In genomic region chr11:118886269-118886965, GRCm38 (mm10) we compare ENCODE assay signal across 17 mouse cellular contexts. TPM values are rescaled to one million over a fixed set of nuclear protein-coding genes. Genes with fewer than 3 reads are reported as not detected.
DNase-seq lines count a peak whose midpoint lies in the region; ATAC-seq and TF ChIP-seq lines count a peak whose summit lies in the region.
"Had no signal": no experiment of that assay in that cellular context is flagged by ENCODE, and none has a peak within 500 bp of the region (broad histone marks: within the 10 kb centered on the region; RNA-seq: fewer than 3 reads in every experiment).

No protein-coding gene starts in this region.

- no peaks in the 10 kb centered on the region for H3K9me3 ChIP-seq in hindbrain, postnatal 0 days (ENCODE audit: low read length)
- no peaks in the 10 kb centered on the region for H3K9me3 ChIP-seq in hindbrain, embryonic 10.5 days
- H3K9me3 ChIP-seq in midbrain, embryonic 11.5 days (ENCODE audit: control insufficient read depth, low read length), result no peaks in the 10 kb centered on the region
- H3K9me3 ChIP-seq in midbrain, embryonic 15.5 days, result no peaks in the 10 kb centered on the region
- H3K9me3 ChIP-seq: embryonic facial prominence, embryonic 10.5 days; forebrain, embryonic 13.5 days; hindbrain, embryonic 12.5 days had no signal

- H3K27ac ChIP-seq in hindbrain, postnatal 0 days, result 0 out of 2 replicates have a peak overlapping the region, but pooled peaks have one; percentile 4
- H3K27ac ChIP-seq in hindbrain, embryonic 10.5 days, result no peak overlapping the region
- H3K27ac ChIP-seq in midbrain, embryonic 11.5 days (ENCODE audit: low read depth, low read length), result no peak overlapping the region
- H3K27ac ChIP-seq in midbrain, embryonic 15.5 days, result no peak overlapping the region
- peak overlapping the region; percentile 98 for H3K27ac ChIP-seq in cortical plate, adult 2 months (ENCODE audit: insufficient read depth, low read length)
- H3K27ac ChIP-seq: embryonic facial prominence, embryonic 10.5 days; forebrain, embryonic 13.5 days; heart, embryonic 13.5 days had no signal

- no peak overlapping the region for H3K4me3 ChIP-seq in hindbrain, postnatal 0 days (ENCODE audit: low read length)
- no peak overlapping the region for H3K4me3 ChIP-seq in hindbrain, embryonic 10.5 days
- H3K4me3 ChIP-seq in midbrain, embryonic 11.5 days (ENCODE audit: low read depth, low read length), result no peak overlapping the region
- no peak overlapping the region for H3K4me3 ChIP-seq in midbrain, embryonic 15.5 days
- H3K4me3 ChIP-seq in cortical plate, adult 2 months (ENCODE audit: insufficient read depth, low read length), result no peak overlapping the region
- H3K4me3 ChIP-seq: embryonic facial prominence, embryonic 10.5 days; forebrain, embryonic 13.5 days; heart, embryonic 13.5 days; hindbrain, embryonic 12.5 days had no signal

- DNase-seq in hindbrain, postnatal 0 days (ENCODE audit: low spot score), result no peak
- DNase-seq in hindbrain, embryonic 10.5 days (ENCODE audit: low spot score), result no peak
- peak; percentile 70 for DNase-seq in midbrain, embryonic 11.5 days (ENCODE audit: low spot score, missing footprints)
- no peak for DNase-seq in right cerebral cortex, postnatal 4 days
- DNase-seq: adrenal gland, adult 8-10 months; cerebellum, adult 18-20 months; forebrain, postnatal 0 days; gastrocnemius, postnatal 36 days; heart, adult 11 months; heart, postnatal 36 days had no signal

- no peak overlapping the region for H3K4me2 ChIP-seq in hindbrain, postnatal 0 days (ENCODE audit: low read depth, low read length)
- H3K4me2 ChIP-seq in midbrain, embryonic 11.5 days, result no peak overlapping the region
- no peak overlapping the region for H3K4me2 ChIP-seq in midbrain, embryonic 15.5 days
- H3K4me2 ChIP-seq: forebrain, embryonic 13.5 days; heart, embryonic 13.5 days; hindbrain, embryonic 12.5 days had no signal

- no peaks in the 10 kb centered on the region for H3K36me3 ChIP-seq in hindbrain, postnatal 0 days (ENCODE audit: insufficient read depth, low read length)
- no peaks in the 10 kb centered on the region for H3K36me3 ChIP-seq in hindbrain, embryonic 10.5 days
- H3K36me3 ChIP-seq in midbrain, embryonic 11.5 days (ENCODE audit: control insufficient read depth, insufficient read depth, low read length), result 0 out of 2 replicates have a peak, but pooled peaks cover 2% of the 10 kb centered on the region
- H3K36me3 ChIP-seq in midbrain, embryonic 15.5 days (replicated peaks), result no peaks in the 10 kb centered on the region
- H3K36me3 ChIP-seq: embryonic facial prominence, embryonic 10.5 days; heart, embryonic 13.5 days; hindbrain, embryonic 12.5 days had no signal

- TF ChIP-seq POLR2A in cortical plate, adult 2 months (IDR thresholded peaks at IDR 0.05; ENCODE audit: extremely low read depth, insufficient read depth, low read length), result no peak

- H3K4me1 ChIP-seq in hindbrain, postnatal 0 days (ENCODE audit: insufficient read depth, low read length), result peaks cover 19% of the 10 kb centered on the region; the same call in 1 of the 2 replicates
- H3K4me1 ChIP-seq in hindbrain, embryonic 10.5 days (replicated peaks), result peaks cover 33% of the 10 kb centered on the region
- peaks cover 19% of the 10 kb centered on the region for H3K4me1 ChIP-seq in midbrain, embryonic 11.5 days (ENCODE audit: control insufficient read depth, insufficient read depth, low read length)
- H3K4me1 ChIP-seq in midbrain, embryonic 15.5 days, result peaks cover 24% of the 10 kb centered on the region
- peaks cover 45% of the 10 kb centered on the region for H3K4me1 ChIP-seq in cortical plate, adult 2 months (ENCODE audit: control insufficient read depth, insufficient read depth, low read length)
- H3K4me1 ChIP-seq: heart, embryonic 13.5 days had no signal

- no peak overlapping the region for H3K9ac ChIP-seq in hindbrain, postnatal 0 days (replicated peaks; ENCODE audit: low read length)
- no peak overlapping the region for H3K9ac ChIP-seq in midbrain, embryonic 11.5 days (ENCODE audit: low read length)
- no peak overlapping the region for H3K9ac ChIP-seq in midbrain, embryonic 15.5 days
- H3K9ac ChIP-seq: forebrain, embryonic 13.5 days; forebrain, postnatal 0 days; heart, embryonic 13.5 days; hindbrain, embryonic 12.5 days had no signal

- no peaks in the 10 kb centered on the region for H3K27me3 ChIP-seq in hindbrain, postnatal 0 days (ENCODE audit: insufficient read depth, low read length)
- H3K27me3 ChIP-seq in hindbrain, embryonic 10.5 days (ENCODE audit: insufficient read depth, poor library complexity, severe bottlenecking), result no peaks in the 10 kb centered on the region
- H3K27me3 ChIP-seq in midbrain, embryonic 11.5 days (ENCODE audit: control insufficient read depth, insufficient read depth, low read length), result no peaks in the 10 kb centered on the region
- no peaks in the 10 kb centered on the region for H3K27me3 ChIP-seq in midbrain, embryonic 15.5 days (replicated peaks)
- H3K27me3 ChIP-seq: forebrain, embryonic 13.5 days; hindbrain, embryonic 12.5 days had no signal

- WGBS in hindbrain, postnatal 0 days, result 84% methylated on average over 11 of the region's 11 CpGs
- 92% methylated on average over 11 of the region's 11 CpGs for WGBS in hindbrain, embryonic 10.5 days
- WGBS in midbrain, embryonic 11.5 days, result 93% methylated on average over 11 of the region's 11 CpGs
- 90% methylated on average over 11 of the region's 11 CpGs for WGBS in midbrain, embryonic 15.5 days

- no peak for ATAC-seq in hindbrain, postnatal 0 days
- ATAC-seq in midbrain, embryonic 11.5 days (ENCODE audit: low FRiP score), result no peak
- ATAC-seq in midbrain, embryonic 15.5 days (replicated peaks), result no peak
- ATAC-seq: forebrain, embryonic 13.5 days; forebrain, postnatal 0 days; hindbrain, embryonic 16.5 days had no signal

- TF ChIP-seq CTCF in hindbrain, postnatal 0 days (IDR thresholded peaks at IDR 0.05; ENCODE audit: low read depth), result no peak
- TF ChIP-seq CTCF in cortical plate, adult 2 months (IDR thresholded peaks at IDR 0.05; ENCODE audit: extremely low read depth, insufficient read depth, low read length), result no peak

RNA-seq across cellular contexts. Expression of gene Rbfox3, which starts 25.0 kb away (rescaled TPM):
- 50.0 and 52.6 TPM in 2 replicates for total RNA-seq in hindbrain, postnatal 0 days (2014; rRNA removed)
- polyA plus RNA-seq in hindbrain, postnatal 0 days (2015; fragmentation: Nextera tagmentation; extraction: Ambion mirVana), result 75.5 and 76.8 TPM in 2 replicates
- 5.8 and 11.7 TPM in 2 replicates for polyA plus RNA-seq in hindbrain, embryonic 10.5 days (2016; fragmentation: Nextera tagmentation; extraction: Ambion mirVana)
- polyA plus RNA-seq in midbrain, embryonic 11.5 days (2014; fragmentation: Nextera tagmentation; extraction: Ambion mirVana), result 7.1 and 8.2 TPM in 2 replicates
- 53.5 and 54.2 TPM in 2 replicates for polyA plus RNA-seq in midbrain, embryonic 15.5 days (2015; fragmentation: Nextera tagmentation; extraction: Ambion mirVana)
- polyA plus RNA-seq in cortical plate, adult 2 months (2012; rRNA removed), result 117 TPM in 2 replicates

Comparison
In these comparisons a context has a peak if more than half of its experiments do, and no peak if none do; other contexts are left out.
1. H3K27ac ChIP-seq: peak in hindbrain, postnatal 0 days (single experiment) and cortical plate, adult 2 months (single experiment); none in hindbrain, embryonic 10.5 days (single experiment), midbrain, embryonic 11.5 days (single experiment) and midbrain, embryonic 15.5 days (single experiment).